Mouse (Mus musculus): ENCODE measurements around the gene Fam19a2.

Fam19a2 gene

GRCm38 (mm10) chr10:123721952-123722460 lies 458.2 kb downstream of the Fam19a2 start:
- no peak for DNase-seq (ENCODE audit: low read depth, low spot score)

DNA sequence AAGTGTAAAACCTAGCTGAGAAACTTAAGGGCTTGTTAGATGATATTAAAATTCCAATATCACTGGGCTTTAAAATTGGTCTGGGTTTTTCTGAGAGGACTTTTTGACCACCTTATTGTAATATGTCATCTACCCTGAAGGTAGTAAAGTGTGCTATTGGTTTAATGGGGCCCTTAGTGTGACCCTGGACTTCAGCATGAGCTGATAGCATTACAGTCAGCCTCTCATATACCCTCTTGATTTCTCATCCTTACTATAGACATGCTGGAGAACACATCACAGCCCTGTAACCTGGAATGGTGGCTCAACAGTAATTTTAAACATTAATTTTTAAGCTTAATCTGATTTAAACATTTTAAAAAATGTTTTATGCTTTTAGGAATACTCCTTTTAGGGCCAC lies 459.8 kb downstream of the Fam19a2 start:
- DNase-seq (ENCODE audit: low read depth, low spot score), result no peak

DNA sequence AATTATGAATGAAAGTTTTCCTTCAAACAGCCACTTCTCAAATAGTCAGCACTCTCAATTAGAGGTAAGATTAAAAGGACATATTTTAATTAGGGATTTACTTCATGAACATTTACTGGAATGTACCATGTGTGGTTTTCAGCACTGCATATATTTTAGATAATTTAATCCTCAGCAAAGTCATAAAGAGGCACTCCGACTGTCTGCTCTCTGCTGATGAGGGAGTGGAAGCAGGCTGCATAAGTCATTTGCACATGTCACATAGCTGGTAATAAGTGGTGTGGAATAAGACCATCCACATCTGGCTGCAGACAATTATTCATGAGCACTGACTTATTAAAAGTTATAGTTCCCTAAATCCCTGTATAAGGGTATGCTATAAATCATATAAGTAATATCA lies 484.5 kb downstream of the Fam19a2 start:
- no peak for DNase-seq (ENCODE audit: low read depth, low spot score)

DNA sequence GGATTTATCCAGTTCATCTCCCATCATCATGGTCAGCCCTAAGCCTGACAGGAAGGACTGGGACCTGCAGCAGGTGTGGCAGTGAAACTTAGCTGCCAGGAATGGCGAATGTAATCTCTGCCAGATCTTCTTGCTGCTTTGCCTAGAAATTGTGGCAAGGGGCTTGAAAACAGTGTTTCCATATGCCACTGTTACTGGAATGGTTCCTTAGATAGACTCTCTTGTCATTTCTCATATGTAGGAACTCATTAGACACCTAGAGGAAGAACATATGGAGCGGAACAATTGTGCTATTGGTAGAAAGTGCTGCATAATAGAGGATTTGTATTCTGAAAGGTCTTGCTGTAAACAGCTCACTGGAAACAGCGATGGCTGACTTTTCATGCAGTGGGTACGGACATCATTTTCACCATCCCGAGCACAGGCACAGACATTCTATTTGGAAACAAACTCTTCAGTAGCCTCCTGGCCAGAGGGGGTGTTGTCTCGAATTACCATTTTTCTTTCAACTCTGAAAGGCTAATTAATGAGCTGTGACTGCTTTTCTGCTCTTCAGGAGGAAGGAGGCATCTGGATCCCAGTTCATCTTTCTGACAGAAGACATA lies 488.0 kb downstream of the Fam19a2 start:
- DNase-seq (ENCODE audit: low read depth, low spot score), result no peak

- DNase-seq (ENCODE audit: low read depth, low spot score), result no peak
These were observed 489.0 kb downstream of the Fam19a2 start for GRCm38 (mm10) chr10:123752755-123753154.

DNA sequence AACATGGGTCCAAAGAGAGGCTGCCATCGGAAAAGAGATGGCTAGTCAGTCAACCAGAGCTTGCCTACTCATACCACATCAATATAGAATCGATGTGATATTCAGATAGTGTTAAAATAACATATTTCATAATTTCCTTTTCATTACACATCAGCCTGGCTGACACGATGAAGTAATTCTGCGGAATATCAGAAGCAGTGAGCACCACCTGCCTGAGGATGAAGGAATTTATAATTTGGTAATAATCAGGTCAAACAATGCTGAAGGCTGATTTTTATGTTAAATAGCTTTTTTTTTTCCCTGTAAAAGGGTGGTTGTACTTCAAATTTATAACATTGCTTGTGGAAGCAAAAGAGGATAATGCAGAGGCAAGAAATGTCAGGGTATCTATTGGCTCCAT lies 490.2 kb downstream of the Fam19a2 start:
- no peak for DNase-seq (ENCODE audit: low read depth, low spot score)

DNA sequence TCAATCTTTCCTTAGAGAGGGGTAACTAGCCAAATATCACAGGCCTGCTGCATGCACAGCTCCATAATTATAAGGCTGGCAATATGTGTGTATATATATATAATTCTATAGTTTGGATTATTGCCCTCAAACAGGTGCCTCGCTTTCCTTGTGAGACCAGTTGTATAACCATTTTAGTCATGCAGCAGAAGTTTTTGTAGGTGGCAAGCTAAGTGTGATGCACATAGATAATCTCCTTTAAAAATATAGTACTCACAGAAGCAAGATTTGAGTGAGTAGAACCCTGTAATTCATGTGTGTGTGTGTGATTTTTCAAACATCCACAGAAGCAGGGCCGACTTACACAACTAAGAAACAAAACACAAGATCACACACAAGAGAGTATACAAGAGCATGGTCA lies 525.6 kb downstream of the Fam19a2 start:
- DNase-seq (ENCODE audit: low read depth, low spot score), result no peak

All from R1 (cell line).